Mouse (Mus musculus): ENCODE data around the gene Fbh1. TPM values are rescaled to one million over a fixed set of nuclear protein-coding genes. Genes with fewer than 3 reads are reported as not detected.

Gene Fbh1
- polyA plus RNA-seq, 1 experiment from 2014 or later: 111 TPM

GRCm38 (mm10) chr2:11767161-11767545 lies 10.2 kb downstream of the Fbh1 start:
- no peak overlapping the region for H3K9ac ChIP-seq
- H3K9me3 ChIP-seq (replicated peaks): no peaks in the 10 kb centered on the region
- no peak overlapping the region for H3K27ac ChIP-seq
- H3K27me3 ChIP-seq: no peaks in the 10 kb centered on the region
- H3K36me3 ChIP-seq (ENCODE audit: poor library complexity, severe bottlenecking): peaks cover 63% of the 10 kb centered on the region
- WGBS: 72% methylated on average over 10 of the region's 10 CpGs
- H3K4me3 ChIP-seq: no peak overlapping the region
- no peaks in the 10 kb centered on the region for H3K4me1 ChIP-seq
- H3K4me2 ChIP-seq: no peak overlapping the region
- ATAC-seq: no peak

DNA sequence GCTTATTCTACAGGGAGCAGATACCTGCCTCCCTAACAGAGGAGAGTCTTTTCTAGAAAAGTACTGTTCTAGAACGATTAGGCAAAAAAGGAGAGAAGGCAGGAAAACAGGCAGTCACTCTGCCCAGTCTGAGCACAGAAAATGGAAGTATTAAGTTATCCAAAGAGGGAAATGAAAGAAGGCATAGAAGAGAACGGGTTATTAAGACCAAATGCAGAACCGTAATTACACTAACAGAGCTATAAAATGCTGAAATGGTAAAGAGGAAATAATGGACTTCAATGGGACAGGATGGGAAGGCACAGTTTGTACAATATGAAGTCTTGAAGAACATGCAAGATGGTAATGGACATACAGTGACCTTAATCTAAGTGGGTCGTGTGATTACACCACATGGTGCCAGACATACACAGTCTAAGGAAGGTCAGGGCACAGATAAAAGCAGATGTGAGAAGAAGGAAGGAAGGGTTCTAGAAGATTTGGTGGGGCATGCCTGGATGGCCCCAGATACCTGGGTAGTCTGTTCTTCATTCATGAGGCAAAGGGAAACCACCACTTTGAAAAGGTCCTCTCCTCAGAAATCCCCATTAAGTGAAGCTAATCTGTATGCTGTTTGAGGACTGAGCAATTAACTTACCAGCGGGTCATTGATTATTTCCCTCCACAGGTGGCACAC lies 10.8 kb downstream of the Fbh1 start:
- no peak for ATAC-seq
- H3K4me3 ChIP-seq: no peak overlapping the region
- H3K27ac ChIP-seq: no peak overlapping the region
- no peaks in the 10 kb centered on the region for H3K9me3 ChIP-seq (replicated peaks)
- WGBS: 66% methylated on average over 5 of the region's 5 CpGs
- H3K4me2 ChIP-seq: no peak overlapping the region
- no peaks in the 10 kb centered on the region for H3K4me1 ChIP-seq
- H3K9ac ChIP-seq: no peak overlapping the region
- peaks cover 68% of the 10 kb centered on the region for H3K36me3 ChIP-seq (ENCODE audit: poor library complexity, severe bottlenecking)
- H3K27me3 ChIP-seq: no peaks in the 10 kb centered on the region

DNA sequence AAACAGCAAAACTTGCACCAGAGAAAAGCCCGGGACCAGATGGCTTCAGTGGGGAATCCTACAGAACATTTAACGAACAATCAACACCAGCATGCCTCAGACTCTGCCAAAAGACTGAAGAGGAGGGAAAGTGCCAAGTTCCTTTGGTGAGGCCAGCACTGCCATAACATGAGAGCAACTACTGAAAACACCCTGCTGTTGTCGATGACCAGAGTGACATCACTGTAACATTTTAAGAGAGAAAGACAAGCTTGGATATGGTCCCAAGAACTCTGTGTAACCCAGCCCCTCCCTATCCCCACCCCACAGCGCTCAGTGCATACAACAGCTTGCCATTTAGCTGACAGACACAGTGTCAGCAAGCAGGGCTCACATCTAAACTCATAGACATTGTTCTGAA lies 11.7 kb downstream of the Fbh1 start:
- peaks cover 78% of the 10 kb centered on the region for H3K36me3 ChIP-seq (ENCODE audit: poor library complexity, severe bottlenecking)
- no peak overlapping the region for H3K9ac ChIP-seq
- H3K27me3 ChIP-seq: no peaks in the 10 kb centered on the region
- no peak overlapping the region for H3K4me2 ChIP-seq
- H3K4me3 ChIP-seq: no peak overlapping the region
- H3K9me3 ChIP-seq (replicated peaks): no peaks in the 10 kb centered on the region
- no peaks in the 10 kb centered on the region for H3K4me1 ChIP-seq
- whole genome bisulfite sequencing: 78% methylated on average over 4 of the region's 4 CpGs
- peak; percentile 84 for ATAC-seq
- H3K27ac ChIP-seq: no peak overlapping the region

- Histone ChIP-seq H3K4me3 (no peak overlapping the region), H3K27ac (no peak overlapping the region), H3K4me2 (no peak overlapping the region), H3K36me3 (ENCODE audit: poor library complexity, severe bottlenecking) (peaks cover 96% of the 10 kb centered on the region), H3K27me3 (no peaks in the 10 kb centered on the region), H3K9ac (no peak overlapping the region), H3K9me3 (replicated peaks) (no peaks in the 10 kb centered on the region), H3K4me1 (no peaks in the 10 kb centered on the region)
- WGBS: 89% methylated on average over 4 of the region's 4 CpGs
- ATAC-seq: no peak
Measured at GRCm38 (mm10) chr2:11762541-11762940, 14.8 kb downstream of the Fbh1 start.

GRCm38 (mm10) chr2:11739516-11740051 lies 37.8 kb downstream of the Fbh1 start:
- Histone ChIP-seq H3K27ac (no peak overlapping the region), H3K36me3 (ENCODE audit: poor library complexity, severe bottlenecking) (peaks cover 68% of the 10 kb centered on the region), H3K4me1 (no peaks in the 10 kb centered on the region), H3K9me3 (replicated peaks) (no peaks in the 10 kb centered on the region), H3K4me3 (no peak overlapping the region), H3K27me3 (no peaks in the 10 kb centered on the region), H3K4me2 (no peak overlapping the region), H3K9ac (no peak overlapping the region)
- ATAC-seq: no peak
- WGBS: 94% methylated on average over 4 of the region's 4 CpGs

GRCm38 (mm10) chr2:11738794-11739193 lies 38.6 kb downstream of the Fbh1 start:
- no peak for ATAC-seq

DNA sequence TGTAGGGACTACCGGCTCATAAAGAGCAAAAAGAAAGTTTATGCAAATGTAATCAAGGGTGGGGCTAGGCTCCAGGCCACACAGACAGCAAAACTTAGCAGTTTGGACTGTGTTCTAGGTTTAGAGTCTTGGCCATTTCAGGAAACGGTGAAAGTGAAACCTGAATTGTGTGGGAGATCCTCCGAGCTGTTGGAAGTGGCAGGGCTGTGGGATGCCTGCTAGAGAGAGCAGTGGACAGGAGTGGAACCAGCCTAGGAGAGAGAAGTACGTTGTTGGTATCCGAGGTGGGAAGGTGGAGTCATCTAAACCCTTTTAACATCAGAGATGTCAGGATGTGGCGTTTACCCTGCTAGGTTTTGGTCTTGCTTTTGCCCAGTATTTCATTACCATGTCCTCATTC lies 41.5 kb downstream of the Fbh1 start:
- H3K36me3 ChIP-seq (ENCODE audit: poor library complexity, severe bottlenecking): peaks cover 30% of the 10 kb centered on the region
- H3K4me1 ChIP-seq: no peaks in the 10 kb centered on the region
- H3K27me3 ChIP-seq: no peaks in the 10 kb centered on the region
- 89% methylated on average over 6 of the region's 6 CpGs for WGBS
- no peak for ATAC-seq
- no peak overlapping the region for H3K9ac ChIP-seq
- no peak overlapping the region for H3K4me3 ChIP-seq
- no peaks in the 10 kb centered on the region for H3K9me3 ChIP-seq (replicated peaks)
- no peak overlapping the region for H3K4me2 ChIP-seq
- H3K27ac ChIP-seq: no peak overlapping the region

More at GRCm38 (mm10) chr2:11738794-11739193, 38.6 kb downstream of the Fbh1 start:
- Histone ChIP-seq H3K4me1 (no peaks in the 10 kb centered on the region), H3K9ac (no peak overlapping the region), H3K27ac (no peak overlapping the region), H3K27me3 (no peaks in the 10 kb centered on the region), H3K9me3 (replicated peaks) (no peaks in the 10 kb centered on the region), H3K36me3 (ENCODE audit: poor library complexity, severe bottlenecking) (peaks cover 60% of the 10 kb centered on the region), H3K4me3 (no peak overlapping the region), H3K4me2 (no peak overlapping the region)
- WGBS: 91% methylated on average over 3 of the region's 3 CpGs

- H3K9ac ChIP-seq: no peak overlapping the region
- H3K4me1 ChIP-seq: no peaks in the 10 kb centered on the region
- H3K9me3 ChIP-seq (replicated peaks): no peaks in the 10 kb centered on the region
- H3K27ac ChIP-seq: no peak overlapping the region
- no peaks in the 10 kb centered on the region for H3K27me3 ChIP-seq
- no peak overlapping the region for H3K4me2 ChIP-seq
- no peak for ATAC-seq
- H3K36me3 ChIP-seq (ENCODE audit: poor library complexity, severe bottlenecking): peaks cover 3% of the 10 kb centered on the region; the same call in 1 of the 2 replicates
- H3K4me3 ChIP-seq: no peak overlapping the region
- WGBS: 68% methylated on average over 5 of the region's 5 CpGs
Measured at GRCm38 (mm10) chr2:11732978-11733377, 44.4 kb downstream of the Fbh1 start.

GRCm38 (mm10) chr2:11729091-11729490 lies 48.3 kb downstream of the Fbh1 start:
- Histone ChIP-seq H3K4me2 (no peak overlapping the region), H3K4me1 (no peaks in the 10 kb centered on the region), H3K27me3 (no peaks in the 10 kb centered on the region), H3K36me3 (ENCODE audit: poor library complexity, severe bottlenecking) (no peaks in the 10 kb centered on the region), H3K9ac (no peak overlapping the region), H3K9me3 (replicated peaks) (no peaks in the 10 kb centered on the region), H3K27ac (no peak overlapping the region), H3K4me3 (no peak overlapping the region)
- WGBS: 79% methylated on average over 3 of the region's 3 CpGs
- no peak for ATAC-seq

DNA sequence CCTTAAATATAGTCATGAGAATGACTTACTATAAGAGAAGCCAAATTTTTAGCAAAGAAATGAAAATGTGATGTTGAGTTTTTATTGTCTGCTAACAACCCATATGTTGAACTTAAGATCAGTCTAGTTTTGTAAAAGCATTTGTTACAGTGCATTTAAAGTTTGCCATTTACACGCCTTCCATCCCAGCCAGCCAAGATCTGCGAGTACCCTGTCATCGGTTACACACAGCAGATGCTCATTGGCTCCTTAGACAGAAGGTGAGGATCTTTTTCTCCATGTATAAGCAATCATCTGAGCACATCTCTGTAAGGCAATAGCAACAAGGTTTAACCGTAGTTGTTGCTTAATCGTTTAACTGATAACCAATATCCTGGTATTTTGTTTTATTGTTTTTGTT lies 49.8 kb downstream of the Fbh1 start:
- no peaks in the 10 kb centered on the region for H3K9me3 ChIP-seq (replicated peaks)
- H3K4me2 ChIP-seq: no peak overlapping the region
- no peaks in the 10 kb centered on the region for H3K4me1 ChIP-seq
- no peaks in the 10 kb centered on the region for H3K36me3 ChIP-seq (ENCODE audit: poor library complexity, severe bottlenecking)
- no peak overlapping the region for H3K27ac ChIP-seq
- no peak overlapping the region for H3K9ac ChIP-seq
- WGBS: 93% methylated on average over 5 of the region's 5 CpGs
- H3K27me3 ChIP-seq: no peaks in the 10 kb centered on the region
- no peak overlapping the region for H3K4me3 ChIP-seq
- ATAC-seq: no peak

DNA sequence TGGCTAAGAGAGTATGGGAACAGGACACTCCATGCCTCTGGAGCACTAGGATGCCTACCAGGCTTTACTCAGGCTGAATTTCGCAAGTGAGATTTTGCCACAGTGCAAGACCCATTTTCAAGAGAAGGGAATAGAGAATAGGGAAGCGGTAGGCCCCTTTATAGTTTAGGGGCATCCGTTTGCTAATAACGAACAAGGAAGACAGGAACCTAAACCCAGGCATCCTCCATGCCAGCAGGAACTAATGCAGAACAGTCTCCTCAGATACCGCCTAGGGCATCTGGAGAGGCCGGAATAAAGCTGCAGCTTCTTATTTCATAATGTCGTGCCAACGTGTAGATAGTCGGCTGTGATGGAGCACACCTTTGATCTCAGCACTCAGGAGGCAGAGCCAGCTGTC lies 54.8 kb downstream of the Fbh1 start:
- WGBS: 91% methylated on average over 9 of the region's 9 CpGs
- Histone ChIP-seq H3K36me3 (ENCODE audit: poor library complexity, severe bottlenecking) (no peaks in the 10 kb centered on the region), H3K27ac (no peak overlapping the region), H3K9me3 (replicated peaks) (no peaks in the 10 kb centered on the region), H3K9ac (no peak overlapping the region), H3K4me2 (no peak overlapping the region), H3K27me3 (no peaks in the 10 kb centered on the region), H3K4me3 (no peak overlapping the region), H3K4me1 (no peaks in the 10 kb centered on the region)
- no peak for ATAC-seq

DNA sequence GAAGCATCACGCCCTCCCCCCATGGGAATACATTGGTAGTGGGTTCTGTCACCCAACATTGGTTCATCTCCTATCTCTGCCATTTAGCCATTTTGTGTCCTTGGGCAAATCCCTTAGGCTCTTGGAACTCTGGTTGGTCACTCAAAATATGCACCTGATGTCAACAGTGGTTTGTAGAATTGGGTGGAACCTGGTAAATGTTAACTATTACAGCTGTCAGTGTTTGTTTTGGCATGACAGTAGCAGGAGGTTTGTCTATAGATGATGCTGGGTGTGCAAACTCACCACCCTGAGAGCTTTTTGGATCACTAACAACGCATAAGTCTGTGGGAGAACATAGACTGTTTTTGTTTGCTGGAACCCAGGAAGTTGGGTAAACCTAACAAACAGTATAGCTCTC lies 58.8 kb downstream of the Fbh1 start:
- Histone ChIP-seq H3K9ac (no peak overlapping the region), H3K4me3 (no peak overlapping the region), H3K36me3 (ENCODE audit: poor library complexity, severe bottlenecking) (no peaks in the 10 kb centered on the region), H3K27me3 (no peaks in the 10 kb centered on the region), H3K9me3 (replicated peaks) (no peaks in the 10 kb centered on the region), H3K4me1 (no peaks in the 10 kb centered on the region), H3K4me2 (no peak overlapping the region), H3K27ac (no peak overlapping the region)
- ATAC-seq: no peak
- 89% methylated on average over 2 of the region's 2 CpGs for WGBS

DNA sequence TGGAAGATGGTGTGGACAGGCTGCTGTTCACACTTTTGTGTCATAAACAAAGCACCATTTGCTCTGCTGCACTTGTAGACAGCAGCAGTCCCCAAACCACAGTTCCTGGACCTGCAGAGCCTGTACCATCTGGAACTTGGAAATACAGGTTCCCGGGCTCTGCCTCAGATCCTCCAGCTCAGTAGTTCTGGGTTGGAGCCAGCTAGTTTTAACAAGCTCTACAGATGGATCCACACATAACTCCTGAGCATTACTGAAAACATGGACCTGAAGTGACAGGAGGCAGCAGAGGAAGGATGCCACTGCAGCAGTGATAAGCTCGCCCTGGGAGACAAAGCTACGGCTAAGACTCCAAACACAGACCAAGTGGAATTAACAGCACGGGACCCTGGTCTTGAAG lies 62.8 kb downstream of the Fbh1 start:
- Histone ChIP-seq H3K4me2 (no peak overlapping the region), H3K4me1 (no peaks in the 10 kb centered on the region), H3K27ac (no peak overlapping the region), H3K9ac (no peak overlapping the region), H3K9me3 (replicated peaks) (no peaks in the 10 kb centered on the region), H3K36me3 (ENCODE audit: poor library complexity, severe bottlenecking) (no peaks in the 10 kb centered on the region), H3K4me3 (no peak overlapping the region), H3K27me3 (no peaks in the 10 kb centered on the region)
- 0 out of 2 replicates have a peak, but pooled peaks have one; percentile 43 for ATAC-seq
- WGBS: 81% methylated on average over 4 of the region's 4 CpGs
